ENCODE assay signal across 8 mouse cellular contexts in genomic region chr2:31482914-31483575, GRCm38 (mm10). TPM values are rescaled to one million over a fixed set of nuclear protein-coding genes. Genes with fewer than 3 reads are reported as not detected.
DNase-seq lines count a peak whose midpoint lies in the region; ATAC-seq and TF ChIP-seq lines count a peak whose summit lies in the region.

No protein-coding gene starts in this region.

- no peak overlapping the region for H3K4me3 ChIP-seq in gastrocnemius, adult 2 months
- no peak overlapping the region for H3K4me3 ChIP-seq in left cerebral cortex, adult 2 months

- TF ChIP-seq CTCF in gastrocnemius, adult 2 months (IDR thresholded peaks at IDR 0.05), result peak; percentile 94
- peak; percentile 95 for TF ChIP-seq CTCF in left cerebral cortex, adult 2 months (IDR thresholded peaks at IDR 0.05)

- intact Hi-C loops in gastrocnemius, adult 2 months (cut with DNase I), result loop anchor here (1.0 to 5.0 kb wide), 2 partner anchors 172 to 189 kb away; partner anchors contain the start of gene Exosc2
- intact Hi-C loops in left cerebral cortex, adult 2 months (cut with DNase I), result loop anchor here (1.0 to 10.0 kb wide), 3 partner anchors 172 to 432 kb away; no protein-coding TSS in a partner anchor

- no peak overlapping the region for H3K27ac ChIP-seq in gastrocnemius, adult 2 months
- no peak overlapping the region for H3K27ac ChIP-seq in left cerebral cortex, adult 2 months

- DNase-seq in adrenal gland, adult (ENCODE audit: inconsistent age in 2 of 2, low spot score in 1 of 2), result peak; percentile 81 to 95
- DNase-seq in gastrocnemius, adult 2 months, result peak; percentile 84
- peak; percentile 92 for DNase-seq in induced T-regulatory cell, adult 2 months (ENCODE audit: low read depth)
- peak; percentile 85 to 89 for DNase-seq in left cerebral cortex, adult 2 months (ENCODE audit: extremely low spot score in 1 of 2, low spot score in 2 of 2)
- DNase-seq in mesoderm, embryonic 11.5 days (ENCODE audit: low read depth, low spot score), result peak; percentile 92
- peak; percentile 75 to 76 for DNase-seq in right cerebral cortex, postnatal 36 days (ENCODE audit: low spot score in 2 of 2)
- DNase-seq in urinary bladder, postnatal 36 days (ENCODE audit: low spot score in 2 of 2), result peak; percentile 74 to 84

- ATAC-seq in common myeloid progenitor, adult 5-6 weeks (replicated peaks; ENCODE audit: low read depth, poor library complexity, severe bottlenecking), result peak; percentile 97

RNA-seq across cellular contexts. Expression of gene Ass1, which starts 13.0 kb away (rescaled TPM):
- 82.2 and 94.0 TPM in 2 replicates for total RNA-seq in common myeloid progenitor, adult 5-6 weeks (2017)
- total RNA-seq in gastrocnemius, adult 2 months (2021), result 1 to 10 TPM; 2.6 to 3.9 TPM
- total RNA-seq in left cerebral cortex, adult 2 months (2021), result 10 to 100 TPM; 27.7 to 27.8 TPM

Comparison
In these comparisons a context has a peak if more than half of its experiments do, and no peak if none do; other contexts are left out.
1. RNA of gene Ass1, which starts 13.0 kb away (total RNA-seq): 82.2 to 94.0 TPM in common myeloid progenitor, adult 5-6 weeks and 27.7 to 27.8 TPM in left cerebral cortex, adult 2 months; 2.6 to 3.9 TPM in gastrocnemius, adult 2 months; every median in the first group is over 4 times any median in the second.
2. Peak in every context shown above with its lines, with median percentiles within 50 percentile points of each other: DNase-seq.